Mouse (Mus musculus) bone marrow, adult 2 months (tissue): ENCODE data around the gene Ccdc190.

Source experiments
- CTCF ChIP-seq: fragments of 200-500 bp; IDR thresholded peaks from 2 replicates; pipeline ENCODE4 v1.5.1; 2011; ENCODE audit warnings: low read length, control low read depth; ENCODE audit not compliant: control insufficient read depth, insufficient read depth
- POLR2A ChIP-seq: fragments of 200-500 bp; IDR thresholded peaks from 2 replicates; pipeline ENCODE4 v1.6.1; 2011; ENCODE audit warnings: low read depth, mild to moderate bottlenecking, control low read depth, low read length, borderline replicate concordance; ENCODE audit not compliant: control insufficient read depth

GRCm38 (mm10) chr1:169946004-169946403 lies 17.6 kb downstream of the Ccdc190 start:
- TF ChIP-seq CTCF (no peak), POLR2A (no peak)
